Mouse (Mus musculus): ENCODE results near the gene Ipo7. TPM values are rescaled to one million over a fixed set of nuclear protein-coding genes. Genes with fewer than 3 reads are reported as not detected.
"Not testable (repeated sequence)": the region's sequence is repeated elsewhere in the genome, so short reads cannot be mapped to it uniquely, and the experiment has no call there.

Gene Ipo7
- polyA plus RNA-seq, 1 experiment from 2014 or later: 11.9 TPM

- peak overlapping the region; percentile 62 for H3K4me3 ChIP-seq (ENCODE audit: low read depth, low read length)
- peaks cover 7% of the 10 kb centered on the region for H3K36me3 ChIP-seq (replicated peaks; ENCODE audit: insufficient read depth, low read length)
- peak overlapping the region; percentile 73 for H3K9ac ChIP-seq (replicated peaks)
- peaks cover 11% of the 10 kb centered on the region for H3K4me1 ChIP-seq (ENCODE audit: insufficient read depth)
- ATAC-seq: no peak; the same call in 1 of the 2 replicates
- peak overlapping the region; percentile 75 for H3K4me2 ChIP-seq (ENCODE audit: low read depth, low read length)
- TF ChIP-seq EP300 (IDR thresholded peaks at IDR 0.05; ENCODE audit: low read depth) (no peak), CTCF (IDR thresholded peaks at IDR 0.05; ENCODE audit: low read depth) (no peak)
- no peak for DNase-seq
- H3K27me3 ChIP-seq (ENCODE audit: insufficient read depth, low read length): no peaks in the 10 kb centered on the region
- under 1% methylated on average over 27 of the region's 27 CpGs for WGBS (ENCODE audit: insufficient replicate concordance)
- peak overlapping the region; percentile 89 for H3K27ac ChIP-seq (ENCODE audit: low read depth)
- no peaks in the 10 kb centered on the region for H3K9me3 ChIP-seq (ENCODE audit: low read length)
Observed at GRCm38 (mm10) chr7:109985661-109986132, 32.4 kb upstream of the Ipo7 start.

- Histone ChIP-seq H3K4me2 (ENCODE audit: low read depth, low read length) (peak overlapping the region; percentile 75), H3K4me3 (ENCODE audit: low read depth, low read length) (peak overlapping the region; percentile 62), H3K9ac (replicated peaks) (peak overlapping the region; percentile 73), H3K4me1 (ENCODE audit: insufficient read depth) (peaks cover 11% of the 10 kb centered on the region), H3K36me3 (replicated peaks; ENCODE audit: insufficient read depth, low read length) (peaks cover 6% of the 10 kb centered on the region; the same call in 1 of the 2 replicates), H3K9me3 (ENCODE audit: low read length) (no peaks in the 10 kb centered on the region), H3K27ac (ENCODE audit: low read depth) (peak overlapping the region; percentile 89), H3K27me3 (ENCODE audit: insufficient read depth, low read length) (no peaks in the 10 kb centered on the region)
- ATAC-seq (peak; percentile 98), DNase-seq (peak; percentile 100)
- TF ChIP-seq EP300 (IDR thresholded peaks at IDR 0.05; ENCODE audit: low read depth) (peak; percentile 52), CTCF (IDR thresholded peaks at IDR 0.05; ENCODE audit: low read depth) (no peak)
- WGBS (ENCODE audit: insufficient replicate concordance): under 1% methylated on average over 43 of the region's 43 CpGs
Observed at GRCm38 (mm10) chr7:109986133-109986669, 31.9 kb upstream of the Ipo7 start.

DNA sequence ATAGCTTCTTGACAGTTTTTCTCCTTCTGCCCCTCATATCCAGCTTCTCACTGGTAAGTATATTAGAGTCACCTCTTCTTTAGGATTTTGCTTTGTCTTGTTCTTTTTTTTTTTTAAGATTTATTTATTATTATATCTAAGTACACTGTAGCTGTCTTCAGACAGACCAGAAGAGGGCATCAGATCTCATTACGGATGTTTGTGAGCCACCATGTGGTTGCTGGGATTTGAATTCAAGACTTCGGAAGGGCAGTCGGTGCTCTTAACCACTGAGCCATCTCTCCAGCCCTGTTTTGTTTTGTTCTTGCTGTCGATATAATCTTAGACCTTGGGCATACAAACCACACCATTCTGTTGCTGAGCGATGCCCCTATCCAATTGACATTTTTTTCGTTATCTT, 31.3 kb upstream of the Ipo7 start, which contains the start of gene Tmem41b:
Gene Tmem41b, minus strand, starts transcription at position 155 of the 400 bp plus-strand sequence.
- Histone ChIP-seq H3K4me3 (ENCODE audit: low read depth, low read length) (peak within 1 kb of the TSS; percentile 62), H3K9ac (replicated peaks) (peak within 1 kb of the TSS; percentile 73), H3K4me2 (ENCODE audit: low read depth, low read length) (peak within 1 kb of the TSS; percentile 75), H3K27ac (ENCODE audit: low read depth) (peak within 1 kb of the TSS; percentile 89), H3K4me1 (ENCODE audit: insufficient read depth) (peaks cover 11% of the 10 kb centered on the region)
- H3K27me3 ChIP-seq (ENCODE audit: insufficient read depth, low read length); H3K9me3 ChIP-seq (ENCODE audit: low read length); ATAC-seq; DNase-seq; H3K36me3 ChIP-seq (replicated peaks; ENCODE audit: insufficient read depth, low read length): not testable (repeated sequence)
- WGBS (ENCODE audit: insufficient replicate concordance): 28% methylated on average over 6 of the region's 6 CpGs
- TF ChIP-seq CTCF (IDR thresholded peaks at IDR 0.05; ENCODE audit: low read depth): peak; percentile 53

GRCm38 (mm10) chr7:109991286-109991685, 26.8 kb upstream of the Ipo7 start:
- H3K4me1 ChIP-seq (ENCODE audit: insufficient read depth): peaks cover 12% of the 10 kb centered on the region; the same call in 1 of the 2 replicates
- H3K27me3 ChIP-seq (ENCODE audit: insufficient read depth, low read length): no peaks in the 10 kb centered on the region
- no peak overlapping the region for H3K27ac ChIP-seq (ENCODE audit: low read depth)
- H3K36me3 ChIP-seq (replicated peaks; ENCODE audit: insufficient read depth, low read length): no peaks in the 10 kb centered on the region
- H3K9me3 ChIP-seq (ENCODE audit: low read length): no peaks in the 10 kb centered on the region
- no peak overlapping the region for H3K9ac ChIP-seq (replicated peaks)
- no peak overlapping the region for H3K4me3 ChIP-seq (ENCODE audit: low read depth, low read length)
- ATAC-seq: no peak
- no peak for TF ChIP-seq CTCF (IDR thresholded peaks at IDR 0.05; ENCODE audit: low read depth)
- no peak for TF ChIP-seq EP300 (IDR thresholded peaks at IDR 0.05; ENCODE audit: low read depth)
- WGBS (ENCODE audit: insufficient replicate concordance): 84% methylated on average over 1 of the region's 1 CpGs
- no peak overlapping the region for H3K4me2 ChIP-seq (ENCODE audit: low read depth, low read length)
- no peak for DNase-seq

DNA sequence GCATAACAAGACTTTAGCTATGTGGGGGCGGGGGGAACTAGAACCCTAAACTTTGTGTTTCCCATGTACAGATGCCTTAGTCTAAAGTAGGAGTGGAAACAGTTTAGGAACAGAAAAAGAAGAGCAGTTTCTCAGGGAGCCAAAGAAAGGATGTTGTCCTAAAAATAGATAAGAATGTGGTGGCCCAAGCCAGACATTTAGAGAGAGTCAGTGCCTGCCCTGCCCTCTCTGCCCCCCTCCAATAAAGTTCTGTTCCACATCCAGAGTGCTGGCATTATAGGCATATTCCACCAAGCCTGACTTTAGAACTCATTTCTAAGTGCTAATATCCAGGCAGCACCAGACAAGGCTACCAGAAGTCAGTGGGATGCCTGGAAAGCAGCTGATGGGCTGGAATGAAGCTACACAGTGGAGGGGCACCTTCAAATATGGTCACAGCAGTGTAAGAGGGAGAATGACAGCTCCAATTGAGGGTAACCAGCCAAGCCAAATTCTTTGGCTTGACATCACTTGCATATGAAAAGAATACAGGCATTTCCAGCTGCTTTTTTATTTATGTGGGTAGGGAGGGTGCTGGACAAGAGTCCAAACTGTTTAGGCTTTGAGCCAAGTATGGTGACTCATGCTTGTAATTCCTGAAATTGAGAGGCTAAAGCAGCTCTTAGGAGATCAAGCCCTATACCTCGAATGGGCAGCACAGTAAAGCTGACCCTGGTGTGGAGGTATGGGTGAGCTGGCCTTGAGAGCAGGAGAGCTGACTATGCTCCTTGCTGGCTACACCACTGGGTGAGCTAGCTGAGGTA, 24.7 kb upstream of the Ipo7 start:
- H3K27me3 ChIP-seq (ENCODE audit: insufficient read depth, low read length): no peaks in the 10 kb centered on the region
- TF ChIP-seq EP300 (IDR thresholded peaks at IDR 0.05; ENCODE audit: low read depth): no peak
- TF ChIP-seq CTCF (IDR thresholded peaks at IDR 0.05; ENCODE audit: low read depth): no peak
- no peak overlapping the region for H3K9ac ChIP-seq (replicated peaks)
- no peak overlapping the region for H3K4me3 ChIP-seq (ENCODE audit: low read depth, low read length)
- ATAC-seq (peak; percentile 79), DNase-seq (peak; percentile 29)
- no peaks in the 10 kb centered on the region for H3K36me3 ChIP-seq (replicated peaks; ENCODE audit: insufficient read depth, low read length)
- H3K27ac ChIP-seq (ENCODE audit: low read depth): peak overlapping the region; percentile 11; the same call in 1 of the 2 replicates
- WGBS (ENCODE audit: insufficient replicate concordance): 54% methylated on average over 2 of the region's 2 CpGs
- H3K4me1 ChIP-seq (ENCODE audit: insufficient read depth): peaks cover 12% of the 10 kb centered on the region; the same call in 1 of the 2 replicates
- no peak overlapping the region for H3K4me2 ChIP-seq (ENCODE audit: low read depth, low read length)
- H3K9me3 ChIP-seq (ENCODE audit: low read length): no peaks in the 10 kb centered on the region

- H3K9ac ChIP-seq (replicated peaks): no peak overlapping the region
- peaks cover 9% of the 10 kb centered on the region for H3K4me1 ChIP-seq (ENCODE audit: insufficient read depth)
- no peaks in the 10 kb centered on the region for H3K9me3 ChIP-seq (ENCODE audit: low read length)
- H3K27ac ChIP-seq (ENCODE audit: low read depth): no peak overlapping the region
- no peaks in the 10 kb centered on the region for H3K36me3 ChIP-seq (replicated peaks; ENCODE audit: insufficient read depth, low read length)
- ATAC-seq (no peak), DNase-seq (no peak)
- H3K4me2 ChIP-seq (ENCODE audit: low read depth, low read length): no peak overlapping the region
- 86% methylated on average over 4 of the region's 4 CpGs for WGBS (ENCODE audit: insufficient replicate concordance)
- H3K27me3 ChIP-seq (ENCODE audit: insufficient read depth, low read length): no peaks in the 10 kb centered on the region
- TF ChIP-seq CTCF (IDR thresholded peaks at IDR 0.05; ENCODE audit: low read depth) (no peak), EP300 (IDR thresholded peaks at IDR 0.05; ENCODE audit: low read depth) (no peak)
- H3K4me3 ChIP-seq (ENCODE audit: low read depth, low read length): no peak overlapping the region
Observed at GRCm38 (mm10) chr7:109998388-109998787, 19.7 kb upstream of the Ipo7 start.

All from liver, postnatal 0 days (tissue).